Comparison of ENCODE assay signal across 13 mouse cellular contexts in the genomic region with DNA sequence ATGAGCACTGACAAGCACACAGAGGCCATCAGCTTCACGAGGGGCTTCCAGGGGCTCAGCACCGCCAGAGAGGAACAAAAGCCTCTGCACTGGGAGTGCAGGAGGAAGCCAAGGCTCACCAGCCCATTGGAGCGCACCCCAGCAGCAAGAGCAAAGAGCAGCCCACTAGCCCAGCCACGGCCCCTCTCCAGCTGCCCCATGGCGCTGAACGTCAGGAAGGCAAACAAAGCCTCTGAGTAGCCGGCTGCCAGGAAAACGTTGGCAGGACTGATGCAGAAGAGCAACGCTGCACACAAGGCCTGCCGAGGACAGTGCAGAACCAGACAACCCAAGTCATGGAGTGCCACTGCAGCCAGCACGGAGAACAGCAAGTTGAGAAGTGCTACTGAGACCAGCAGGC. TPM values are rescaled to one million over a fixed set of nuclear protein-coding genes. Genes with fewer than 3 reads are reported as not detected.
DNase-seq lines count a peak whose midpoint lies in the region; ATAC-seq and TF ChIP-seq lines count a peak whose summit lies in the region.
"Had no signal": no experiment of that assay in that cellular context is flagged by ENCODE, and none has a peak within 500 bp of the region (broad histone marks: within the 10 kb centered on the region; RNA-seq: fewer than 3 reads in every experiment).

No protein-coding gene starts in this region.

- H3K4me3 ChIP-seq in embryonic facial prominence, embryonic 13.5 days = no peak overlapping the region
- H3K4me3 ChIP-seq in hindbrain, postnatal 0 days (ENCODE audit: low read length) = no peak overlapping the region
- H3K4me3 ChIP-seq in neural tube, embryonic 13.5 days = no peak overlapping the region

- H3K36me3 ChIP-seq in embryonic facial prominence, embryonic 13.5 days = peaks cover 42% of the 10 kb centered on the region
- H3K36me3 ChIP-seq in hindbrain, postnatal 0 days (ENCODE audit: insufficient read depth, low read length) = no peaks in the 10 kb centered on the region
- peaks cover 36% of the 10 kb centered on the region for H3K36me3 ChIP-seq in neural tube, embryonic 13.5 days

- 65% methylated on average over 11 of the region's 11 CpGs for WGBS in embryonic facial prominence, embryonic 13.5 days
- 23% methylated on average over 11 of the region's 11 CpGs for WGBS in hindbrain, postnatal 0 days
- WGBS in neural tube, embryonic 13.5 days = 63% methylated on average over 11 of the region's 11 CpGs

- TF ChIP-seq CTCF in hindbrain, postnatal 0 days (IDR thresholded peaks at IDR 0.05; ENCODE audit: low read depth) = no peak

- intact Hi-C loops in left cerebral cortex, postnatal 4 days (cut with DNase I) = no loop called here
- intact Hi-C loops in left cerebral cortex, postnatal 10 days (cut with DNase I) = no loop called here

- peaks cover 23% of the 10 kb centered on the region for H3K4me1 ChIP-seq in embryonic facial prominence, embryonic 13.5 days
- H3K4me1 ChIP-seq in hindbrain, postnatal 0 days (ENCODE audit: insufficient read depth, low read length) = peaks cover 18% of the 10 kb centered on the region
- H3K4me1 ChIP-seq in neural tube, embryonic 13.5 days (replicated peaks) = peaks cover 35% of the 10 kb centered on the region

- no peaks in the 10 kb centered on the region for H3K27me3 ChIP-seq in embryonic facial prominence, embryonic 13.5 days
- H3K27me3 ChIP-seq in hindbrain, postnatal 0 days (ENCODE audit: insufficient read depth, low read length) = no peaks in the 10 kb centered on the region
- H3K27me3 ChIP-seq in neural tube, embryonic 13.5 days = no peaks in the 10 kb centered on the region

- peak; percentile 85 for DNase-seq in left cerebral cortex, postnatal 4 days
- DNase-seq in left cerebral cortex, postnatal 10 days (ENCODE audit: extremely low spot score in 1 of 2, low spot score in 2 of 2) = no peak
- peak; percentile 85 for DNase-seq in hindbrain, postnatal 0 days (ENCODE audit: low spot score)
- no peak for DNase-seq in spleen, postnatal 4 days (ENCODE audit: low spot score in 2 of 2)
- DNase-seq: adrenal gland, postnatal 10 days; liver; thymus, postnatal 14 days had no signal

- no peak for ATAC-seq in embryonic facial prominence, embryonic 13.5 days (ENCODE audit: insufficient number of reproducible peaks, insufficient read depth, low FRiP score, low TSS enrichment, low read depth)
- ATAC-seq in hindbrain, postnatal 0 days = peak; percentile 87
- ATAC-seq in neural tube, embryonic 13.5 days (ENCODE audit: low read depth) = no peak
- no peak for ATAC-seq in activated CD4-positive, CD25-positive, alpha-beta regulatory T cell, adult 4 months

- H3K9ac ChIP-seq in embryonic facial prominence, embryonic 13.5 days = 0 out of 2 replicates have a peak overlapping the region, but pooled peaks have one; percentile 21
- 0 out of 2 replicates have a peak overlapping the region, but pooled peaks have one; percentile 17 for H3K9ac ChIP-seq in hindbrain, postnatal 0 days (replicated peaks; ENCODE audit: low read length)
- H3K9ac ChIP-seq in neural tube, embryonic 13.5 days = 0 out of 2 replicates have a peak overlapping the region, but pooled peaks have one; percentile 17

- H3K27ac ChIP-seq in embryonic facial prominence, embryonic 13.5 days = no peak overlapping the region
- peak overlapping the region; percentile 74 for H3K27ac ChIP-seq in hindbrain, postnatal 0 days
- H3K27ac ChIP-seq in neural tube, embryonic 13.5 days (replicated peaks) = 0 out of 2 replicates have a peak overlapping the region, but pooled peaks have one; percentile 11
- H3K27ac ChIP-seq: kidney, postnatal 0 days had no signal

- no peak overlapping the region for H3K4me2 ChIP-seq in embryonic facial prominence, embryonic 13.5 days
- 0 out of 2 replicates have a peak overlapping the region, but pooled peaks have one; percentile 16 for H3K4me2 ChIP-seq in hindbrain, postnatal 0 days (ENCODE audit: low read depth, low read length)
- H3K4me2 ChIP-seq in neural tube, embryonic 13.5 days = no peak overlapping the region
- H3K4me2 ChIP-seq: heart, embryonic 11.5 days had no signal

- no peaks in the 10 kb centered on the region for H3K9me3 ChIP-seq in embryonic facial prominence, embryonic 13.5 days
- no peaks in the 10 kb centered on the region for H3K9me3 ChIP-seq in hindbrain, postnatal 0 days (ENCODE audit: low read length)
- H3K9me3 ChIP-seq in neural tube, embryonic 13.5 days = no peaks in the 10 kb centered on the region
- H3K9me3 ChIP-seq: G1E had no signal

RNA-seq across cellular contexts. Expression of gene Pigv, which starts 7.3 kb away (rescaled TPM):
- total RNA-seq in left cerebral cortex, postnatal 4 days (2021) = 10 to 100 TPM; 11.5 to 12.8 TPM
- 10 to 100 TPM in 1 of 2 experiments, 1 to 10 TPM in 1; 8.8 to 10.1 TPM for total RNA-seq in left cerebral cortex, postnatal 10 days (2021)
- 17.1 and 17.4 TPM in 2 replicates for polyA plus RNA-seq in embryonic facial prominence, embryonic 13.5 days (2015; fragmentation: Nextera tagmentation; extraction: Ambion mirVana)
- 11.3 and 13.4 TPM in 2 replicates for total RNA-seq in hindbrain, postnatal 0 days (2014; rRNA removed)
- 13.0 and 14.0 TPM in 2 replicates for polyA plus RNA-seq in hindbrain, postnatal 0 days (2015; fragmentation: Nextera tagmentation; extraction: Ambion mirVana)
- polyA plus RNA-seq in neural tube, embryonic 13.5 days (2015; fragmentation: Nextera tagmentation; extraction: Ambion mirVana) = 12.3 and 14.2 TPM in 2 replicates
- 10 to 100 TPM; 10.6 to 11.9 TPM for polyA plus RNA-seq in activated CD4-positive, CD25-positive, alpha-beta regulatory T cell, adult 4 months (2017; shearing (Covaris generic))

RNA-seq across cellular contexts. Expression of gene Zdhhc18, which starts 15.2 kb away (rescaled TPM):
- total RNA-seq in left cerebral cortex, postnatal 4 days (2021) = 10 to 100 TPM; 37.1 to 37.8 TPM
- 10 to 100 TPM; 31.8 to 34.1 TPM for total RNA-seq in left cerebral cortex, postnatal 10 days (2021)
- 3.9 and 4.2 TPM in 2 replicates for polyA plus RNA-seq in embryonic facial prominence, embryonic 13.5 days (2015; fragmentation: Nextera tagmentation; extraction: Ambion mirVana)
- total RNA-seq in hindbrain, postnatal 0 days (2014; rRNA removed) = 17.4 and 22.6 TPM in 2 replicates
- polyA plus RNA-seq in hindbrain, postnatal 0 days (2015; fragmentation: Nextera tagmentation; extraction: Ambion mirVana) = 8.2 and 10.2 TPM in 2 replicates
- 2.8 and 4.3 TPM in 2 replicates for polyA plus RNA-seq in neural tube, embryonic 13.5 days (2015; fragmentation: Nextera tagmentation; extraction: Ambion mirVana)
- polyA plus RNA-seq in activated CD4-positive, CD25-positive, alpha-beta regulatory T cell, adult 4 months (2017; shearing (Covaris generic)) = 10 to 100 TPM; 25.8 to 28.8 TPM

Comparison
In these comparisons a context has a peak if more than half of its experiments do, and no peak if none do; other contexts are left out.
1. DNase-seq: peak in left cerebral cortex, postnatal 4 days (single experiment) and hindbrain, postnatal 0 days (single experiment); none in left cerebral cortex, postnatal 10 days (0 of 2) and spleen, postnatal 4 days (0 of 2).
2. Peak in every context shown above with its lines, with median percentiles within 50 percentile points of each other: H3K9ac ChIP-seq.